Mouse (Mus musculus) megakaryocyte, embryonic 14.5 days (primary cell): ENCODE data around the gene Adcy6. TPM values are rescaled to one million over a fixed set of nuclear protein-coding genes. Genes with fewer than 3 reads are reported as not detected.
"Not testable (repeated sequence)": the region's sequence is repeated elsewhere in the genome, so short reads cannot be mapped to it uniquely, and the experiment has no call there.

Experiments used
- H3K27me3 ChIP-seq: replicated peaks from 2 replicates; pipeline ENCODE3; 2012; ENCODE audit warnings: inconsistent platforms
- H3K36me3 ChIP-seq: replicated peaks from 2 replicates; pipeline ENCODE3; 2012; ENCODE audit warnings: low read length, inconsistent platforms, mixed read lengths
- H3K4me1 ChIP-seq: 2 replicates; pipeline ENCODE4 v1.6.1; 2012; ENCODE audit warnings: inconsistent platforms
- H3K4me3 ChIP-seq: replicated peaks from 2 replicates; pipeline ENCODE3; 2012; ENCODE audit warnings: moderate library complexity, mild to moderate bottlenecking, inconsistent platforms
- H3K9me3 ChIP-seq: 2 replicates; pipeline ENCODE4 v1.6.1; 2012; ENCODE audit warnings: inconsistent platforms
- FLI1 ChIP-seq: IDR thresholded peaks from 2 replicates; pipeline ENCODE4 v1.6.1; 2012; ENCODE audit warnings: low read length, inconsistent platforms, mixed read lengths
- GATA1 ChIP-seq: IDR thresholded peaks from 3 replicates; pipeline ENCODE4 v1.6.1; 2012; ENCODE audit warnings: mixed read lengths, low read length, inconsistent platforms, borderline replicate concordance
- polyA plus RNA-seq: library from polyadenylated mRNA; stranded (reverse); fragments of >175 nt; gene quantifications from 2 replicates; pipeline ENCODE4 v1.2.3, GENCODE M21; 2012; ENCODE audit warnings: low replicate concordance; ENCODE audit not compliant: insufficient read depth

Adcy6 gene
- polyA plus RNA-seq, 1 experiment, result 9.3 TPM

GRCm38 (mm10) chr15:98587751-98588150 is 22.1 kb downstream of the Adcy6 start:
- no peaks in the 10 kb centered on the region for H3K9me3 ChIP-seq
- H3K4me3 ChIP-seq, result no peak overlapping the region
- TF ChIP-seq GATA1 (no peak), FLI1 (no peak)
- H3K4me1 ChIP-seq, result peaks cover 68% of the 10 kb centered on the region
- H3K36me3 ChIP-seq, result peaks cover 51% of the 10 kb centered on the region
- H3K27me3 ChIP-seq, result peaks cover 18% of the 10 kb centered on the region

GRCm38 (mm10) chr15:98586141-98586540 is 23.7 kb downstream of the Adcy6 start:
- peaks cover 35% of the 10 kb centered on the region for H3K36me3 ChIP-seq
- peaks cover 59% of the 10 kb centered on the region for H3K4me1 ChIP-seq
- H3K9me3 ChIP-seq, H3K4me3 ChIP-seq: not testable (repeated sequence)
- peaks cover 19% of the 10 kb centered on the region for H3K27me3 ChIP-seq

- peaks cover 28% of the 10 kb centered on the region for H3K36me3 ChIP-seq
- TF ChIP-seq FLI1, result no peak
- TF ChIP-seq GATA1, result no peak
- H3K27me3 ChIP-seq, result peaks cover 16% of the 10 kb centered on the region
- no peak overlapping the region for H3K4me3 ChIP-seq
- H3K4me1 ChIP-seq, result peaks cover 52% of the 10 kb centered on the region
- no peaks in the 10 kb centered on the region for H3K9me3 ChIP-seq
Observed at GRCm38 (mm10) chr15:98585421-98585820, 24.5 kb downstream of the Adcy6 start.

- TF ChIP-seq GATA1, result no peak
- TF ChIP-seq FLI1, result no peak
- H3K9me3 ChIP-seq, result no peaks in the 10 kb centered on the region
- H3K27me3 ChIP-seq, result peaks cover 24% of the 10 kb centered on the region
- H3K36me3 ChIP-seq, result peaks cover 6% of the 10 kb centered on the region
- H3K4me3 ChIP-seq, result no peak overlapping the region
- peaks cover 47% of the 10 kb centered on the region for H3K4me1 ChIP-seq
Observed at GRCm38 (mm10) chr15:98582996-98583395, 26.9 kb downstream of the Adcy6 start.

- TF ChIP-seq GATA1 (no peak), FLI1 (no peak)
- Histone ChIP-seq H3K36me3 (peaks cover 2% of the 10 kb centered on the region), H3K27me3 (peaks cover 28% of the 10 kb centered on the region), H3K4me3 (no peak overlapping the region), H3K9me3 (no peaks in the 10 kb centered on the region), H3K4me1 (peaks cover 52% of the 10 kb centered on the region)
Observed at GRCm38 (mm10) chr15:98582410-98582809, 27.5 kb downstream of the Adcy6 start.

- Histone ChIP-seq H3K9me3 (no peaks in the 10 kb centered on the region), H3K27me3 (peaks cover 31% of the 10 kb centered on the region), H3K4me3 (no peak overlapping the region), H3K36me3 (no peaks in the 10 kb centered on the region), H3K4me1 (peaks cover 44% of the 10 kb centered on the region)
- TF ChIP-seq FLI1 (no peak), GATA1 (no peak)
Observed at GRCm38 (mm10) chr15:98579795-98580464, 29.9 kb downstream of the Adcy6 start.

GRCm38 (mm10) chr15:98579310-98579709 is 30.6 kb downstream of the Adcy6 start:
- no peaks in the 10 kb centered on the region for H3K9me3 ChIP-seq
- no peaks in the 10 kb centered on the region for H3K36me3 ChIP-seq
- no peak overlapping the region for H3K4me3 ChIP-seq
- TF ChIP-seq GATA1, result no peak
- TF ChIP-seq FLI1, result no peak
- H3K27me3 ChIP-seq, result peaks cover 28% of the 10 kb centered on the region
- peaks cover 40% of the 10 kb centered on the region for H3K4me1 ChIP-seq

- H3K4me1 ChIP-seq, result peaks cover 44% of the 10 kb centered on the region
- TF ChIP-seq FLI1, result no peak
- TF ChIP-seq GATA1, result no peak
- H3K9me3 ChIP-seq, result no peaks in the 10 kb centered on the region
- peaks cover 5% of the 10 kb centered on the region for H3K36me3 ChIP-seq
- H3K27me3 ChIP-seq, result peaks cover 7% of the 10 kb centered on the region
- no peak overlapping the region for H3K4me3 ChIP-seq
Observed at GRCm38 (mm10) chr15:98573293-98573692, 36.6 kb downstream of the Adcy6 start.

- H3K4me3 ChIP-seq, result peak within 1 kb of the TSS; percentile 83
- peaks cover 1% of the 10 kb centered on the region for H3K27me3 ChIP-seq
- peaks cover 37% of the 10 kb centered on the region for H3K4me1 ChIP-seq
- TF ChIP-seq FLI1 (no peak), GATA1 (no peak)
- H3K9me3 ChIP-seq, result no peaks in the 10 kb centered on the region
- peaks cover 7% of the 10 kb centered on the region for H3K36me3 ChIP-seq
Observed at GRCm38 (mm10) chr15:98570873-98571538, 38.9 kb downstream of the Adcy6 start, which contains the start of the genes Ccnt1 and 4930415O20Rik. Ccnt1 (minus strand) TSS chr15:98570923. 4930415O20Rik (plus strand) TSS chr15:98571004.

GRCm38 (mm10) chr15:98569795-98570365 is 40.0 kb downstream of the Adcy6 start:
- no peaks in the 10 kb centered on the region for H3K9me3 ChIP-seq
- peak overlapping the region; percentile 83 for H3K4me3 ChIP-seq
- peaks cover 49% of the 10 kb centered on the region for H3K4me1 ChIP-seq
- H3K36me3 ChIP-seq, result peaks cover 17% of the 10 kb centered on the region
- H3K27me3 ChIP-seq, result no peaks in the 10 kb centered on the region
- no peak for TF ChIP-seq FLI1
- no peak for TF ChIP-seq GATA1
